Mouse (Mus musculus): ENCODE data around the gene Sema4b.

The Sema4b gene

DNA sequence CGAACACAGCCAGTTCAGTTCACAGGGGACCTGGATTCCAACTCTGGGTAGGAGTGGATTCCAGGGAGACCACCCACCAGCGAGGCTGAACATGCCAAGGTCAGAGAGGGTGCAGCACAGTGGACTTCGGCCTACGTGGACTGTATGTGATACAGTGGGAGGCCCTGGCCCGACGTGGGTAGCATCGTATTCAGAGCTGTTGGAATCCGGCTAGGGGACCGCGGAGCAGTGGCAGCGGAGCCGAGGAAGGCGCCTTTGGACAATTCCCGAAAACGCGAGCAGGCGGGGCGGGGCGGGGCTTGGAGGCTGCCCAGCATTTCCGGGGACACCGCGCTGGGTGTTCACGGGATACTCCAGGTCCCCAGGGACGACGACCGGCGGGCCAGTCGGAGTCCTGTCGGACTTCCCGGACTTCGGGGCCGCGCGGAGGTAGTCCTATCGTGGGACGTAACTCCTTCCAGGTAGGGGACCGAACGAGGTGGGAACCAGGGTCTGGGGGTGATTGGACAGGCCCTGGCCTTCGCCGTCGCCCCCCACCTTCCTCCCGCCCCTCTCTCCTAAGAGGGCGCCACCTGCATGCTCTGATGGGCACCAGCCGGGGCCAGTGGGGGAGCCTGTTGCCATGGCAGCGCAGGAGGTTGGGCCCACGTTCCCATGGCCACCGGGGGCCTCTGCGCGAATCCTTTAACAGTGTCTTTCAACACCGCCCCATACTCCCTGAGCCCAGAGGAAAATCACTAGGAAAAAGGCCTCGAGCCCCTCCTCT is at the start of gene Sema4b:
Gene Sema4b, plus strand, starts transcription at position 311 of the 766 bp plus-strand sequence.
- DNase-seq (ENCODE audit: low spot score), result peak; percentile 94

DNA sequence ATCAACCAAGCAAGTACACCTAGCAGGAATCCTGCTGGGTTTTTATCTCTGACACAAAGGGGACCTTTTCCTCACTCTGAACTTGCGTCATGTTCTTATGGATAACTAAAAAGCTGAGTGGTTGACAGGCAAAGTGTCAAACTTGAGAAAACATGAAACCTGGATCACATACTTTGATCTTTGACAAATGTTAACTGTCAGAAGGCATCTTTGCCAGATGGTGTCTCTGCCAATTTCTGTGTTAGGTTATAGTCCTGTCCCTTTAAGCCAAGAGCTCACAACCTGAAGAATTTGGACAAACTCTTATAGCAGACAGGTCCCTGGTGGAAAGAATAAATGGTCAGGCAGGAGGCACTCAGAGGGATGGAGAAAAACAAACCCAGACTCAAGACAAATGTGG is 48.3 kb upstream of the Sema4b start:
- DNase-seq (ENCODE audit: low spot score), result no peak

DNA sequence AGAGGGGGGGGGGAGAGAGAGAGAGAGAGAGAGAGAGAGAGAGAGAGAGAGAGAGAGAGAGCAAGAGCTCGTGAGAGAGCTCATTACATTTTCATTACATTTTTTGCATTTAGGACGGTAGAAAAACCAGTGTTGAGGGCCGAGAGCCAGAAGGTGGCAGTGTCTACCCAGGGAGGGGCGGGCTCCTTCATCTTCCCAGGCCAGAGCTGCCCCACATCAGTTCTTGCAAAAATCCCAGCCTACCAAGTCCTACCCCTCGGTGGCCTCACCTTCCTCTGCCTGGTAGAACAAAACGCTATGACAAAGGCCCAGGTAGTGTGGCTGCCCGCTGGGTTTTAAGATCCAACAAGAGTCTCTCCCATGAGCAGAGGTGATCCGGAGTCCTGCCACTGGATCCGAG is 45.8 kb upstream of the Sema4b start:
- DNase-seq (ENCODE audit: low spot score), result peak; percentile 75

DNA sequence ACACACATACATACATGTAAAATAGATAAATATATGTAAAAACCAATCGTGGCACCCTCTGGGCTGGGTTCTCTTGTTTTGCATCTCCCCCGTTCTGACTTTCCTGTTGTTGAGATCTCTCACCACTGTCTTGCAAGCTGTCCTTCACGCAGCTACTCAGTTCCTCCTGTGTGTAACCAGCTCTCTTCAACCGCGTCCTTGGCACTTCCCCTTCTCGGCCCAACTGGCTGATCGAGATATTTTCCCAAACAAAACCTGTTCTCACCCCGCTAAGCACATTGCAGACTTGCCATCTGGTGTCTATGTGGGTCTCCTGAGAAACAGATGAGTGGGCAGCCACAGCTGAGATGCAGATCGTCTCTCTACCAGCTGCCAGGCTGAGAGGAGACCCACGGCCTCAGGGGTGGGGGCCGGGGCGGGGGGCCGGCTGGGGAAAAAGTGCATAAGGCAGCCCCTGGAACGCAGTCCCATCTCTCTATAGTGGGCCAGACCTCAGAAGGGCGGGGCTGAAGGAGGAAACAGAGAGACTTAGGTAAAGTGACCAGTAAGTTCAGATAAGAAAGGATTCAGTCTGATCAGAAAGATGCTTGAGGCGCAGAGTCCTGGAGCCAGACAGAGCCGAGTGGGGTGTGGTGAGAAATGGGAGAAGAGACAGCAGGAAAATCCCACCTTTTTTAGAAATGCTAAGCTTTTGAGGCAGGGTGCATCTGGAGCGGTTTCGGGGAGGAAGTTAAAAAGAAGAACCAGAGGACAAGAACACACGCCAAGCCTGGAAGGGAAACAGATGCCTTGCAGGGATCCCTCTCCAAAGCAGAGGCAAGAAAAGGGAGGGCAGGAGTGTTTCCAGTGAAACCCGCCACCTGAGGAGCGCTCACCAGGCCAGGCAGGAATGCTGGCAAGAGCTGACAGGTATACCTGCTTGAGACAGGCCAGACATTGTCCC is 43.0 kb upstream of the Sema4b start:
- no peak for DNase-seq (ENCODE audit: low spot score)

DNA sequence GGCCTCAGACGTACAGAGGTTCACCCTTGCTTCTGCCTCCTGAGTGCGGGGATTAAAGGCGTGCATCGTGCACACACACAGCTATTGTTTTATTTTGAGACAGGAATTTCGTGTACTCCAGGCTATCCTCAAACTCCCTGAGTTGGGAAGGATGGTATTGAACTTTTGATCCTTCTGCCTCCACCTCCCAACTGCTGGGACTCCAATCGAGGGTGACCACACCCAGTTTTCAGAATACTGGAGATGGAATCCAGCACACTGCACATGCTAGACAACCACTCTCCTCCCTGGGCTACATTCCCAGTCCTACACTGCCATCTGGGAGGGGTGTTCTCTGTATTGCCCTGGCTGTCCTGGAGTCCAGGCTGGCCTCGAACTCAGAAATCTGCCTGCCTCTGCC is 41.9 kb upstream of the Sema4b start:
- no peak for DNase-seq (ENCODE audit: low spot score)

DNA sequence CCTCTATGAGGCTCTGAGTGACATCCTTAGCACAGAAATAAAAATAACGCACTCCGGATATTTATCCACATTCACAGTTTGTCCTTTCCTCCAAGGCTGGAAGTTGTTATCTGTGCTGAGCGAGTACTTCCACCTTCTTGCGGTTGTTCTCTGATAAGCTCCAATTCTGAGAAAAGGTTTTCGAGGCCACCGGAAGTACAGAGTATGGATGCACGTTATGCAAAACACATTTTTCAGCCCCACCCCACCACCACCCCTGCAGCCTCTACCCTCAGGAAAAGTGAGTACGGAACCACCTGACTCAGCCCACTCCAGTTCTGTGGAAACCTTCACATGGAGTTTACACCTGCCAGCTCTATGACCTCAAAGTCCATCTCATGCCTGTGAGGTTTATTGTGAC is 40.6 kb upstream of the Sema4b start:
- no peak for DNase-seq (ENCODE audit: low spot score)

DNA sequence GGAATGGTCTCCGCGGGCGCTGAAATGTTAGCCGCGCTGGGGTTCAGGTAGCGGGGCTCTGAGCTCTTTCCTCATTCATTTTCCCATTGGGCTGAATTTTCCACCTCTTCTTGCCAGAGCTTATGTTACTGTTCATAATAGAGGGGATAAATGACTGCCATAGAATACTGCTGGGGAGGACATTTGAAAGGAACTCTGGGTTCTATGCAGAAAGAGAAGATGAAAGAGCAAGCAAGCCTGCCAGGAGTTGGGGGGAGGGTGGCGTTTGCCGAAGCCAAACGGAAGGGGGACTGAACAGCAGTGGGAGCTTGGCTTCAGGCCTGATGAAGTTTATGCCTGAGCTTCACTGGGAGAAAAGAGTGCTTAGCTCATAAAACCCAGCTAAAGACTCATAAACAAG is 37.3 kb upstream of the Sema4b start:
- no peak for DNase-seq (ENCODE audit: low spot score)

DNA sequence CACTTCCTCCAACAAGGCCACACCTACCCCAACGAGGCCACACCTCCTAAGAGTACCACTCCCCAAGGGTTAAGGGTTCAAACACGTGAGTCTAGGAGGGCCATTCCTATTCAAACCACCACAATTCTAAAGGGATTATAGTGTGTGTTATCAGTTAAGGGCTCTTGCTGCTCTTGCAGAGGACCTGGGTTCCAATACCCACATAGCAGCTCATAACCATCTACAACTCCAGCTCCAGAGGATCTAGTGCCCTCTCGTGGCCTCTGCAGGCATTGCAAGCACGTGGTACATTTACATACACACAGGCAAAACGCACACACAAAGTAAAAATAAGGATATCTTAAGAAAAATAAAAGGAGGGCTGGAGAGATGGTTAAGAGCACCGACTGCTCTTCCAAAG is 34.5 kb upstream of the Sema4b start:
- no peak for DNase-seq (ENCODE audit: low spot score)

DNA sequence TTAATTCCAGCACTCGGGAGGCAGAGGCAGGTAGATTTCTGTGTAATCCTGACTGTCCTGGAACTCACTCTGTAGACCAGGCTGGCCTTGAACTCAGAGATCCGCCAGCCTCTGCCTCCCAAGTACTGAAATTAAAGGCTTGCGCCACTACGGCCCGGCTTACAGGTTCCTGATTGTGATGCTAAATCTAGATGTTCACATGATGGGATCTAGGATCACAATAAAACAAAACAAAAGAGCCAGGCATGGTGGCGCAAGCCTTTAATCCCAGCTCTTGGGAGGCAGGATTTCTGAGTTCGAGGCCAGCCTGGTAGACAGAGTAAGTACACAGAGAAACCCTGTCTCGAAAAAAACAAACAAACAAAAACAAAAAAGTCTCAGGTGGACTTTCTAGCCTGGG is 33.9 kb upstream of the Sema4b start:
- no peak for DNase-seq (ENCODE audit: low spot score)

DNA sequence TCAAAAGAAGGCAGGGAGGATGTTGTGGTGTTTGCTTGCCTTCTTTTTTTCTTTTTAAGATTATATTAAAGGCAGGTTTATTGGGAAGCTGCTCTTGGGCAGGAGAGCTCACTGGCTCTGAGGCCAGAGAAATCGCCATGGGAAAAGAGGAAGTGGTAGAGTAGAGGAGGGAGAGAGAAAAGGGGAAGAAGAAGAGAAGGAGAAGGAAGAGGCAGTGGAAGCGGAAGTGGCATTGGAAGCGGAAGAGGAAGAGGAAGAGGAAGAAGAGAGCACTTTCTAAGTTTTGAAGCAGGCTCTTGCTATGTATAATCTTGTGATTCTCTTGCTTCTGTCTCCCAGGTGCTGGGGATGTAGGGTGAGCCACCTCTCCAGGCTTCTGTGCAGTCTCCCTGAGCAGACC is 32.0 kb upstream of the Sema4b start:
- no peak for DNase-seq (ENCODE audit: low spot score)

DNA sequence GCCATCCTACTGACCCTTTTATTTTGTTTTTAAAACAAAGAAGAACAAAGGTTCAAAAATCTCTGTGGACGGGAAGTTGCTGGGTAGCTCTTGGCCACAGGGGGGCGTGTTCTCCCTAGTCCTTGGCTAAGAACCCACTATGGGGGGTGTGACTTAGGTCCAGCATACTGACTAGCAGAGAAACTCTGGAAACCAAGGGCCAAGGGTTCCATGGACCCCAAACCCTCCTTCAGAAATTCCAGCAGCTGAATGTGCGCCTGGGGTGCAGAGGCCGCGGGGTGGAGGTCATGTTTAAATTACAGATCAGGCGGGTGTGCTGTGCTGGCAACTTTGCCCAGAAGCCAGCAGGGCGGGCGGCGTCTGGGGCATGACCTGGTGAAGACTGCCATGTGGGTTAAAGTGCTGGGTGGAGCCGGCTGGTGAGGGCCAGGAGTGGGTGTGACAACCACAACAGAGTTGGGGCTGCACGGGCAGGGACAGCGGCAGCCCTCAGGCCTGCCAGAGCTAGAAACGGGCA is 29.9 kb upstream of the Sema4b start:
- DNase-seq (ENCODE audit: low spot score), result peak; percentile 84

DNA sequence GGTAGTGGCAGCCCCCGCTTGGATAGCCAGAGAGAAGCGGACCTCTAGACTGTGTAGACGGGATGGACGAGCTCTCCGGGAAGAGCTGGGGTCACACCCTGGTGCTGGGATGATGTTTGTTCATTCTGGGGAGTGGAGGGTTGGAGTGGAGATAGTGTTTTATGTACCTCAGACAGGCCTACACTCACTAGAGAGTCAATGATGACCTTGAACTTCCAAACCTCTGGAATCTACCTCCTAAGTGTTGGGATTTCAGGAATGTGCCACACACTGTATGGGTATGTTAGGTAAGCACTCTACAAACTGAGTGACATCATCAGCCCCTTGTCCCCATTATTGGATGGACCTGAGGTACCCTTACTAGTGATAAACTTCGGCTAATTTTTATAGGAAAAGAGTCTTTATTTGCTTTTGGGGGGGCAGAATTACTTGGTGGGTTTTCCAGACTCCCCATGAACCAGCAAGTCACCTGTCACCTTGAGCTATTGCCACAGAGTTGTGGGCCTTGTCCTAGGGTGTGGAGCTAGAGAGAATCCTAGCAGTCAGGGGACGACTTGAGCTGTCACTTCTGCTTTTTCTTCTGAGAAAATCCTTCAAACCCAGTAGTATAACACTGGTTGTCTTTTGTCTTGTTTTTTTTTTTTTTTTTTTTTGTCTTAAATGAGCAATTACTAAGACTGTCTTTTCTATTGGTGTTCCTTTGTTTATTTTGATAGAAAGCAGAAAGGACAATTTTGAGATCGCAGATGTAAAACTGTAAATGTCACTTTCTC is 28.0 kb upstream of the Sema4b start:
- DNase-seq (ENCODE audit: low spot score), result no peak

DNA sequence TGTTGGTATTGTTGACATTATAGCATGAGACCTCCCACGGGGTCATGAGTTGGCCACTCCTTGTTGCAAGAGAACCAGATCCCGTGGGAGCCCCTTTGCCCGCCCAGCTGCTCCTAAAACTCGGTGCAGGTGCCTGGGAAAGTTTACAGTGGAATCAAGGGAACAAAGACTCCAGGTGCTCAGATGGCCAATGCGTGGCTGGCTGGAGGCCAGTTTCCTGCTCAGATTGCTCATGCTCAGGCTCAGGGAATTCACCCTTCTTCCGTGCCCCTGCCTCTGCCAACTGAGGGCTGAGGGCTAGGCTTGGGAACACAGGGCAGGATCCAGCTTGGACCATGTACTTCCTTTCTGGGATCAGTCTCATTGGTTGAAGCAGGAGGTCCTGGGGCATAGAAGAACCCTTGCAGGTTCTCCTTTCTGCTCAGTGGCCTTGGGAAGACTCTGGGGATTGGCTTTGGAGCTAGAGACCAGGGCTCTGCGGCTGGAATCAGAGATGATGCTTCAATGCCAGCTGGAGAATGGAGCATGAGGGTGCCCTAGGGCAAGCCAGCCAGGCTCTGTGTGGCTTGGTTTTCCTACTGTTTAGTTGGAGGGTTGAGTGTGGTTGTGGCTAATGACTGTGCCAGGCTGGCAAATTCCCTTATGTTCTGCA is 26.2 kb upstream of the Sema4b start:
- DNase-seq (ENCODE audit: low spot score), result no peak

DNA sequence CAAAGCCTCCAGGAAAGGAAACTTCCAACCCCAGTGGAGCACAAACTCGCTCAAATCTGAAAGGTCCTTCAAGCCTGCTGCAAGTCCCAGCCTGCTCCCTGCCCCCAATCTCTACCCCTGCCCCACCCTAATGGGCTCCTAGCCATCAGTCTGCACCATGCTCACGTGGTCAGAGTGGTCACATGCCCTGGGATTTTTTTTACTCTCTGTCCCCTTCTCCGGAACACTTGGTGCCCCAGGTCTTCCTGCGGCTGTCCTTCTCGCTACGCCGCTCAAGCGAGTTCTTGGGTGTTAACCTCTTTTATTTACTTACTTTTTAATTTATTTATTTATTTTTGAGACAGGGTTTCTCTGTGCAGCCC is 25.7 kb upstream of the Sema4b start:
- no peak for DNase-seq (ENCODE audit: low spot score)

DNA sequence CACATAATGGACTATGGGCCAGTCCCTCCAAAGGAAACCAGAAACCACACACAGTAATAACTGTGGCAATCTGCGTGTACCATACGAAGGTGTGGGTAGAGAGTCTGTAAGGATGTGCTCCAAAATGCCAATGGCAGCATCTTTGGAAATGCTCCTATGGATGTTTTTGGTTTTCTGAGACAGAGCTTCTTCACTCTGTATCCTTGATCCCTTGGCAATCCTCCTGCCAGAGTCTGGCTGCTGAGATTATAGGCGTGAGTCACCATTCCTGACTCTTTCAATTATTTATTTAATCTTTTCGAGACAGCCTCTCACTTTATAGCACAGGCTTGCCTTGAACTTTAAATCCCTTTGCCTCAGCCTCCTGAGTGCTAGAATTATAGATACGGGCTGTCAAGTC is 21.2 kb upstream of the Sema4b start:
- DNase-seq (ENCODE audit: low spot score), result peak; percentile 71

DNA sequence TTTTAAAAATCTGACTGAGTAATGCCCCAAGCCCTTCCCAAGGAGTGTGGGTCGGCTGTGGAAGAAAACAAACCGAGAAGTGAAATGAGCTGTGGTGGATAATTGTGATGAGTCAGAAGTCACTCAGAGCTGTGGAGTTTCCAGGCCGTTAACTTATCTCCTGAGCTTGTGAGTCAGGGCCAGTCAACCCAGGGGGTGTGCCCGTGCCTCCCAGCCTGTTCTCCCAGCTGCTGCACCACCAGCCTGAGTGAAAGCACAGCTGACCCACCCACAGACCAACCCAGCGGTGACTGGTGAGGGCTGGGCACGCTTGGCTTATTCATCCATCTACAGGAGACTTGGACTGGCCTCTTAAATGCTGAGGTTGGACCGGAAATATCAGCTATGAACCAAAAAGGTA is 19.9 kb upstream of the Sema4b start:
- DNase-seq (ENCODE audit: low spot score), result peak; percentile 89

DNA sequence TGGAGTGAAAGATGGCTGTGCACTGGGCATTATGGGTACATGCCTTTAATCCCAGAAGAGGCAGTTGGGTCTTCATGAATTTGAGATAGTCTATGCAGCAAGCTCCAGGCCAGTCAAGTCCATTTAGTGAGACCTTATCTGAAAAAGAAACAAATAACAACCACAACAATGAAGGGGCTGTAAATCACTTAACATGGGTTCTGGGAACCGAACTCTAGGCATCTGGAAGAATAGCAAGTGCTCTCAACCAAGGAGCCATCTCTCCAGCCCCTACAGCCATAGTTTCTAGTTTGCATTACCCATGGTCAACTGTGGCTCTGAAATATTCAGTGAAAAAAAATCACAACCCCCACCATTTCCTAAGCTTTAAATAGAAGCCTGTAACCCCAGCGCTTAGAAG is 16.8 kb upstream of the Sema4b start:
- DNase-seq (ENCODE audit: low spot score), result no peak

DNA sequence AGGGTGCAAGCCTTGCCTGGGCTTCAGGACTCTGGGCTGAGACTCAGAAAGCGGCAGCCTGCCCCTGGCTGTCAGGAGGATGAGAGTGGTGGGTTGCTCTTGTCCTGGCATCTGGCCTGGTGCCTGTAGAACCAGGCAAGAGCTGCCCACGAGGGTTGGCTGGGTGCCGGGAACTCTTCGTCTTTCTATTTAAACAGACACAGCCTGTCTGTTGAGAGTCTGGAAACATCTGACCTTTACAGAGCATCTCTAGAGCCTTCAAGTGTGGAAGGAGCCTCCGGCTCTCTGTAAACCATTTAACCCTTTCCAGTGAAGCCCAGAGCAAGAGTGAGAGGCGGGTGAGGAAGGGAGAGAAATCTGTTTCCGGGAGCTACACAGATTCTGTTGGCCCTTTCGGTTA is 15.3 kb upstream of the Sema4b start:
- peak; percentile 91 for DNase-seq (ENCODE audit: low spot score)

DNA sequence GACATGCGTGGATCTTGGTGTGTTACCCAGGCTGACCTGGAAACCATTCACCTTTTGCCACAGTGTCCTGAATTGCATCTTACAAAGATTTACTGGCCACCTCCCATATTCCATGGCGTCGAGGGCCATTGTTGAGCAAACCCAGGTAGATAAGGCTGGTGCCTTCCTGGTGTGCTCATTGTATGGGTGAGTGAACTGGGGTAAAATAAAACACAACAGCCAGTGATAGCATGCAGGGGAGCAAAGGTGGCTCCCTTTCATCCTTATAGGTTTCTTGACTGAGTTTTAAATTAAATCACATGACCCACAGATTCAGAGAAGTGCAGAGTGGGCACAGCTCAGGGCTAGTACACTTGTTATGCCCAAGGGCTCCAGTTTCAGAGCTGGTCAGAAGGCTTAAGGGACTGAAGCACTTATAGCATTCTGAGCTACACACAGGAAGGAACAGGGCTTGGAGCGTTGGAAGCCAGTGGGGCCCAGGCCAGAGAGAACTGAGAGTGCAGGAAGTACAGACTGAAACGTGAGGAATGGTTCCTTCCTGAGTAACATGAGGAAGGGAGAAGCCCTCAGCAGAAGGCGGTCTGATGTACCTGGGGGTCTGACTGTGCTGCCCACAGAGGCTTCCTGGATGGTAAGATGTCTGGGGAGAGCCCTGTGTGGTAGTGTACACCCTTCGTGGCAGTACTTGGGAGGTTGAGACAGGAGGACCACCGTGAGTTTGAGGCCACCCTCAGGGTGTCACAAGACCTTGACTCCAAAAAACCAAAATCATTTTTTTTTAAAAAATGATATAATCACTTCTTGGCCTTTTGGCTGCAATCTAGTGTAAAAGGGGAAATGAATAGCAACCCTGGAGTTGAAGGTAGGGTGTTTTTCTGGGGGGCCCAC is 14.3 kb upstream of the Sema4b start:
- DNase-seq (ENCODE audit: low spot score), result no peak

DNA sequence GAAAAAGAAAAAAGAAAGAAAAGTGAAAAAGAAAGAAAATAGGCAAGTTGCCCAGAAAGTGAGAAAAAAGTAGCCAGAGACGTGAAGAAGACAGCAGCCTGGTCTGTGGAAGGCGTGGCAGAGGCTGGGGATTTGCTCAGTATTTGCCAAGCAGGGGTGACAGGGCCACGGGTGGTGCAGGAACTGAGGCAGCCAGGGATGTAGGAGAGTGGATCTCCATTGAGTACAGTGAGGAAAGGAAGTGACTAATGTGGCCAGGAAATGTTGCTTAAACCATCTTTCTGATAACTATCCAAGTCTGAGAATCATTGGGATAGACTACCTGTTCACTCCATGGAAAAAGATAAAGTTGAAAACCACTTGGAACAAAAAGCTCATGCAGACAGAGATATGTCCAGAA is 10.5 kb upstream of the Sema4b start:
- no peak for DNase-seq (ENCODE audit: low spot score)

DNA sequence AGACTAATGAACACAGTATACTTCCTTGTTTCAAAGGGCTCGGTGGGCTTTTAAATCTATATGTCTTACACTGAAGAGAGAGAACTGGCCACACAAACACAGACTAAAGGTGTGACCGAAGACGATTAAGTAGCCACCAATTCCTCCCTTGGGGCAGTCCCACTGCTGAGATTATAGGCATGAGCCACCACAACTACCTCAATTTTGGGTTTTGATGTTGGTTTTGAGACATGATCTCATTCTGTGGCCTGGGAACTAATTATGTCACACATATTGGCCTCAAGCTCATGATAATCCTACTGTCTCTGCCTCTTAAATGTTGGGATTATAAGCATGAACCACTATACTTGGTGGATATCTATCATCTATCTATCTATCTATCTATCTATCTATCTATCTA is 9.2 kb upstream of the Sema4b start:
- no peak for DNase-seq (ENCODE audit: low spot score)

Measured in MN1 (cell line).